Mouse (Mus musculus) liver (tissue): ENCODE measurements at regions not wholly inside any gene's neighbourhood (a gene's known extent, or its start where the extent isn't known, plus 50 kb on each side); places are given as distances from the start of the nearest gene placed in this dataset.

Source experiments
- DNase-seq: peaks from one replicate; pipeline ENCODE4 v3.0.0-alpha.2; 2020; ENCODE audit warnings: mixed read lengths

DNA sequence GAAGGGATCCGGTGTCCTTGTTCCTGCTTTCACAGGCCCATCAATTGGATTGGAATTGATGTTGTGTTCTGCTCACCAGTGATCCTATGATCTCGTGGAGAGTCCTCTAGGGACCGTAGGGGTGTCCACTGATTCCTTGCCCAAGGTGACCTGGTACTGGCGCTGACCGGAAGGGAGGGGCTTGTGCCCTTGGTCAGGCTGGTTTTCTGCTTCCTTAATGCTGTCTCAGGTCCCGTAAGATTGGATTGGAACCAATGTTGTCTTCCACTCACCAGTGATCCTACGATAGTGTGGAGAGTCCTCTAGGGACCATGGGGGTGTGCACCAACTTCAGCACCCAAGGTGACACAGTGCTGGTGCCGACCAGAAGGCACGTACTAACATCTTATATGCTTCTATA, 324.9 kb upstream of the Ptchd4 start:
- no peak for DNase-seq

- DNase-seq, result no peak
Measured at GRCm38 (mm10) chr17:42008415-42008814, 307.3 kb upstream of the Ptchd4 start.

GRCm38 (mm10) chr17:42024295-42024694, 291.5 kb upstream of the Ptchd4 start:
- no peak for DNase-seq

GRCm38 (mm10) chr17:42027253-42027652, 288.5 kb upstream of the Ptchd4 start:
- DNase-seq, result no peak

DNA sequence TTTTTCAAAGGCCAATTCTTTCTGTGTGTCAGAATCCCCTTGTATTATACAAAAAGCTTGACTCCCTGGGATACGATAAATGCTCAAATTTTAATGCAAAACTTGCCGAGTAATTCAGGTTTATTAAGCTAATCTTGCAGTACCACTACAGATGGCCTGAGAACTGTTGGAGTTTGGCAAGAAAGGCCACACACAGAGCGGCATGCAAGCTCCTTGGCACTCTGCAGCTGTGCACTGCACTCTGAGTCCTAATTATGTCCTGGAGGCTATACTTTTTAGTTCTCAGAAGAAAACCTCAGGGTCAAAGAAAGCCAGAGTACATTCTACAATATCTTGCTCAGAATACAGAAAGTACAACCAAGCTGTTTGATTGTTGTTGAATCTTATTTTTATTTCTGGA, 286.3 kb upstream of the Ptchd4 start:
- DNase-seq, result no peak

DNA sequence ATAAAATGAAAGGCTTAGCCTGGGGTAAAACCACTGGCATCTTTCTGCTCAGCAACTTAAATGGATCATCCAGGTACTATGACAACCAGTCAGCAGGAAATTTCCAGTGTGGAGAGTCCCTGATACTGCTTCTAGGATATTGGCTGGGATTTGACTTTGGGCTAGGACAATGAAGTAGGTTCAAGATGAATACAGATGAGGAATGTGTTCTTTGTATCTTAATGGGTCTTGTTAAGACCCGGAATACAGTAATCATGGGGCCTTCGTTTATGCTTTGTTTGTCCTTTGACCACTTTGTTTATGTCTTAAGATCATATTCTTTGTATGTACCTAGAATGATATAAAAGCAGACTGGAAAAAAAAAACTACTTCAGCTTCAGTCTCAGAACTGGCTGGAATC, 278.7 kb upstream of the Ptchd4 start:
- no peak for DNase-seq

GRCm38 (mm10) chr17:42049779-42050515, 265.8 kb upstream of the Ptchd4 start:
- DNase-seq, result no peak

- no peak for DNase-seq
Measured at GRCm38 (mm10) chr17:42090764-42091452, 224.8 kb upstream of the Ptchd4 start.

- no peak for DNase-seq
Measured at GRCm38 (mm10) chr17:42113684-42114083, 202.1 kb upstream of the Ptchd4 start.

- DNase-seq, result no peak
Measured at GRCm38 (mm10) chr17:42120759-42121158, 195.0 kb upstream of the Ptchd4 start.

GRCm38 (mm10) chr17:42126488-42127237, 189.1 kb upstream of the Ptchd4 start:
- peak; percentile 7 for DNase-seq

DNA sequence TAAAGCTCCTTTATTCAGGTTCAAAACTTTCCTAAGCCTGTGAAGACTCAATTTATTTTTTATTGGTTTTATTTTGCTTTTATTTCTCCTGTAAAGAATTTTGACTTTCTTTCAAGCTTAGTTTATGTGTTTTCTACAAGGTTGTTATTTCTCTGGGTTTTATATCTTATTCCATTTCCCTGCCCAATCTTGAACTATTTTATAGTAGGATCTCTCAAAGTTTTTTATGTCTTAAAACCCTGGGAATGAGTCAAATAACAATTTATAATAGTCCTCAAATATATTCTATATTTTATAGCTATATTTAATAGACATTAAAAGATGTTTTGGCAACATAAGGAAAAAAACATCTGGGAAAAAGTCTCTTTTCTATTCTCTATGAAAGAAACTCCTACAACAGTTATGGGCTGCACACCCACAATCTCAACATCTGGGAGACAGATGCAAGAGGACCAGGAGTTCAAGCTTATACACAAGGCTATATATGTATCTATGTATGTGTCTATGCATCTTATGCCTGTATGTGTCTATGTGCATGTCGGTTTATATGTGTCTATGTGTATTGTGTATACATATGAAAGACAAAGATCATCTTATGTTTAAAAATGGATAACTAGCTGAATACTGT, 146.2 kb upstream of the Ptchd4 start:
- DNase-seq, result no peak

DNA sequence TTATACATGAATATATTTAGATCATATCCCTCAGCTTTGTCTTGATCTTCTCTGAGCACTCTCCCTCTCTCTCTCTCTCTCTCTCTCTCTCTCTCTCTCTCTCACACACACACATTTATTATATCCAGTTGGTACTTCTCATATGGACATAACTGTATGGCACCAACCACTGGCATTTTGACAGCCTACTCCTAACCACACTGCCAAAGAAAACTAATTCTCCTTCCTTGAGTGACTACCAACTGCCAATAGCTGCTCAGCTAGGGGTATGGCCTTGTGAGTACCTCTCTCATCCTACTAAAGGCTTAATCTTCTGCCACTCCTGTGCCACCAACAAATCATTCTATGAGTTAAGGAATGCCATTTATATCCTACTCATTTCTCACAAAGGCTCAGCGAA, 127.2 kb upstream of the Ptchd4 start:
- DNase-seq, result no peak

- no peak for DNase-seq
Measured at GRCm38 (mm10) chr17:42190206-42190902, 125.4 kb upstream of the Ptchd4 start.
